Mouse (Mus musculus) heart, adult 10 weeks (tissue): ENCODE data around the gene Ppfia3. TPM values are rescaled to one million over a fixed set of nuclear protein-coding genes. Genes with fewer than 3 reads are reported as not detected.

Experiments used
- polyA plus RNA-seq: library from polyadenylated mRNA; stranded (reverse); fragments of 350-450 nt; fragmentation: Illumina TruSeq; extraction: RNeasy Lipid Tissue Mini Kit (QIAGEN cat#74804); gene quantifications from one replicate; pipeline ENCODE4 v1.2.3, GENCODE M21; 2014; ENCODE audit warnings: low read depth, low replicate concordance

The Ppfia3 gene
- polyA plus RNA-seq, result 0.24 TPM

DNA sequence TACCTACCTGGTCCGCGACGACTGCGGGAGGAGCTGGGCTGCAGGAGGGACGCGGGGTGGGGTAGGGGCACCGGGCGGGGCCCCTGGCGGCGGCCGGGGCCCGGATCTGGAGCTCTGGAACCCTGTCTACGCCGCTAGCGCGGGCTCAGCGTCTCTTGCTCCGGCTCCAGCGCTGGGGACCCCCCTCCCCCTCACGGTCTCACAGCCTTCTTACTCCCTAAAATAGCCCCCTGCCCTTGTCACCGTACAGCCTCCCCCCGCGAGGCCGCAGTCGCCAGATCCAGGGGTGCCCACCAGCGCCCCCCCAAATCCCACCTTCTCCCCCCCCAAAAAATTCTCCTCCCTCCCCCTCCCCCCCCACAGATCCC lies at the start of gene Ppfia3:
Gene Ppfia3 (minus strand): TSS at position 368 of the 368 bp plus-strand sequence.

DNA sequence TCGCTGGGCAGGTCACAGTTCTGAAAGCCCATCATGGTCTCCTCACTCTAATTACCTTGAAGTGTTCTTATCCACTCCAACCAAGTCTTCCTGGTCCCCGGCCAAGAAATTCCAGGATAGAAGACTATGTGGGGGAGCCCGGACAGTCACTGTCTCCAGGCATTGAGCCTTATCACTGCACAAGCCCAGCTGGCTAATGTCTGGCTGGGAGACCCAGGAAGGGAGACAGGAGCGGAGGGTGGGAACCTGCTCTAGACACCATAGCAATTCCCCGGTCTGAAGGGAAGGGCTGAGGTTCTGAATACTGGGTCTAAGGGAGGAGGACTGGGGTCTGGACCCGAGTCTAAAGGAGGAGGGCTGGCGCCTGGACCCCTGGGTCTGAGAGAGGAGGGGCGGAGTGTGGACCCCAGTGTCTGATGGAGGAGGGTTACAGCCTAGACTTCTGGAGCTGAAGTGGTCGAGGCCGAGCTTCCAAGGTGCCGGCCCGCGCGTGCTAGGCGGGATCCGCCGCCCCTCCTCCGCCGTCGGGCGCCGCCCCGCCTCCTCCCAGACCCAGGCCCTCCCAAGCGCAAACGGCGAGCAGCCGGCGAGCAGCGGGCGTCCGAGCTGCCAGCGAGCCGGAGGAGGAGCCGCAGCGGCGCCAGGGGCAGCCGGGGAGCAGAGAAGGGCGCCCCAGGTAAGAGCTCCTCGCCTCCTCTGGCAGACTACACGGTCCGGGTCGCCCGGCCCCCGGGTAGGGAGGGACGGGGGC lies 46.5 kb upstream of the Ppfia3 start, which contains the start of gene Ntf5:
Gene Ntf5 (plus strand): TSS at position 583 of the 751 bp plus-strand sequence.

DNA sequence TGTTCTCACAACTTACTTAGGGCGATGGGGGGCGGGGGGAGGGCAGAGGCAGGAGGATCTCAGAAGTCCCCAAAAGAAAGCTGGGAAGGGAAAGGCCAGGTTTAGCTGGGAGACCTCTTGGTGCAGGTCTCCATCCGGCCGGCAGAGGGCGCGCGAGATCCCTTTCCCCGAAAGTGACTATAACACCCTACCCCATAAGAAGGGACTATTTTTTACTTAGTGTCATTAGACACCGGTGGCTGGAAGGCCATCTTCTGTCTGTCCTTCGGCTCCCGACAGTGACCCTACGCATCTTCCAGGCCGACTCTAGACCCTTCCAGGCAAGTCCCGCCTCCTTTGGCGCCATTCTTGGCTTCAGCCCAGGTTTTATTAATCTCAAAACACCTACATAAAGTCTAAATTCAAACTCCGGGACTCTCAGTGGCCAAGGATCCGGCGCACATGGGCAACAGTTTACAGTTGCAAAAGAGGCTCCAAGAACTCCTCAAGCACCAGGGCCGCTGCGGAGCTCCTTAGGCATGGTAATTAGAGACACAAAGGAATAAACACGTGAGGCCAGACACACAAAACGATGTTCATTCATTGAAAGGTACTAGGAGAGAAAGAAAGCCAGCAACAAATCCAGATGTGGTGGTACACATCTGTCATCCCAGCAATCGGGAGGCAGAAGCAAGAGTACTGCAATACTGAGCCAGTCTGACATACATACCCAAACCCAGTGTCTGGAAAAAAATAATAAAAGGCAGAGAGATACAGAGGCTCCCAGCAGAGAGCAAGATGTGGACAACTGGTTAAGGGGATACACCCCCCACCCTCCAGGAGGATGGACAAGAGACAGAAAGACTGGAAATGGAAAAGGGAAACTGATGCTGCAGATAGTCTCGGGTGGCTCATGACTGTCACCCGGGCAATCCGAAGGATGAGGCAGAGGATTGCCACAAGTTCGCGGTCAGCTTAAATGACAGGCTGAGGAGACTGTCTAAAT lies 38.6 kb upstream of the Ppfia3 start, which contains the start of gene Kcna7:
Gene Kcna7 (plus strand): TSS at position 563 of the 985 bp plus-strand sequence.

DNA sequence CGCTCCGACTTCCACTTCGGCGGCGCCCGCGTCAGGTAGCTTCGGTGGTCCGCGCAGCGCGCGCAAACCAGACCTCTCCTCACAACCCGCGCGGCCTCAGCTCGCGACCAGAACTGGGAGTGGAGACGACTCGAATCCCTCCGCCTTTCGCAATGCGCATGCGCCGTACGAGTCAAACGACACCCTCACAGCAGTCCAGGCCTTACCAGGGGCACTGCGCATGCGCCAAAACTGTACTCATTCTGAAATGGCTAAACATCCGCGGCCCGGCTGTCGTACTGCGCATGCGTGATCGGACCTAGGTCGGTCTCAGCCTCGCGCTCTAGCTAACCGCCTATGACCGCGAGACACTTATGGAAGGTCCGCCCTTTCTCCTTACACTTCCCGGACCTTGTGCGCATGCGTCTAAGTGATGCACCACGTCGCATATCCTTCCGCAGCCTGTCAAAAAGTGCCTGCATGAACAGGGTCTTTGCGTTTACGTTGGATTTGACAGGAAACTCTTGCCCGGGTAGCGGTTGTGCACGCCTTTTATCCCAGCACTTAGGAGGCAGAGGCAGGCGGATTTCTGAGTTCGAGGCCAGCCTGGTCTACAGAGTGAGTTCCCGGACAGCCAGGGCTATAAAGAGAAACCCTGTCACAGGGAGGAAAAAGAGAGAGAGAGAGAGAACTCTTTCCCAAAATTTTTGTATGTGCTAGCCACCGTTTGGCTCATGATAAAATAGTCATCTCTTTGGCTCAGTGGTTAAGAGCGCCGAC lies 28.9 kb upstream of the Ppfia3 start, which contains the start of gene Snrnp70:
Gene Snrnp70 (minus strand): TSS at position 165 of the 759 bp plus-strand sequence.

DNA sequence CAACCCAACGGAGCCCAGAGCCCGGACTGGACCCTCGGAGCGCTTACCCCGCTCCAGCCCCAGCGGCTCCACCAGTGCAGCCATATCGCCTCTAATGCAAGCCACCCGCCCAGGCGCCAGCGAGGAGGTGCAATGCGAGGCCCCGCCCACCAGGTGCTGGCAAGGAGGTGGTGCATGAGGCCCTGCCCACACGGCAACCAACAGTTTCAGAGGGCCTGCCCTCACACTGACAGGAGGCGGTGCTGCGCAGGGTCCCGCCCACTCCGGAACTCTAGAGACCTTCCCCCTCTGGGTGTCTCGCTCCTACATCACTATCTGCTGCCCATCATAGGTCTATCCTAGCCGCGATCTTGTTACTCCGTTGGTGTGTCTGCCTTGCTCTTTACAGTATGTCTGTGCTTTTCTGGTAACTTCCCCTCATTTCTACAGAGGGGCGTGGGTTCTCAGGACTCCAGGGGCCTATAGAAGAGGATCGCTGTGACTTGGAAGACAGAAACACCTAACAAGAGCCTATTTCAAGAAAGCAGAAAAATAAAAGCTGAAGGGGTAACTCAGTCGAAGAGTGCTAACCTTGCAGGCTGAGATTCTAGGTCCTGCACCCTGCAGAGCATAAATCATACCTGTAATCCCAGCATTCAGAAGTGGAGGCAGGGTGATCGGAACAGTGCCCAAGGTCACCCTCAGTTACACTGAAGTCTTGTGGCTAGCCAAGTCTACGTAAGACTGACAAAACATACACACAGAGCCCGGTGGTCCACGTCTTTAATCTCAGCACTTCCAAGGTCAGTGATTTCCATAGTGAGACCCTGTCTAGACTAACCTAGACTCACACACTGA lies 3.9 kb upstream of the Ppfia3 start, which contains the start of gene Lin7b:
Gene Lin7b (minus strand): TSS at position 109 of the 837 bp plus-strand sequence.

DNA sequence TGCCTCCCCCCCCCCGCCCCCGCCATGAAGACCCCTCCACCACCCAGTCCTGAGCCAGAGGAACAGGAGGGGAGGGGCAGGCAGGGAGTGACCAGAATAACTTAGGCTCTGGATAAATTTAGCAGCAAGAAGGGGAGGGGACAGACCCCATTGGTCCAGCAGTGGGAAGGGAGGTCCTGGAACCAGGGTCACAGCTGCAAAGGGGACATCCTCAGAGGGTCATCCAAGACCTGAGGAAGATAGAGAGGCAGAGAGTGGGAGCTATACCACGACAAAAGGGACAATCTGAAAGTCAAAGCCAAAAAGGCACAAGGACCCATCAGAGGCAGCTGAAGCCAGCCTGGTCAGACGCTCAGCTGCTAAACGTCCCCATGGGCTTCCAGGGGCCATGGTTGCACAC lies 31.8 kb downstream of the Ppfia3 start, which contains the start of gene Hrc:
Gene Hrc (plus strand): TSS at position 235 of the 400 bp plus-strand sequence.

DNA sequence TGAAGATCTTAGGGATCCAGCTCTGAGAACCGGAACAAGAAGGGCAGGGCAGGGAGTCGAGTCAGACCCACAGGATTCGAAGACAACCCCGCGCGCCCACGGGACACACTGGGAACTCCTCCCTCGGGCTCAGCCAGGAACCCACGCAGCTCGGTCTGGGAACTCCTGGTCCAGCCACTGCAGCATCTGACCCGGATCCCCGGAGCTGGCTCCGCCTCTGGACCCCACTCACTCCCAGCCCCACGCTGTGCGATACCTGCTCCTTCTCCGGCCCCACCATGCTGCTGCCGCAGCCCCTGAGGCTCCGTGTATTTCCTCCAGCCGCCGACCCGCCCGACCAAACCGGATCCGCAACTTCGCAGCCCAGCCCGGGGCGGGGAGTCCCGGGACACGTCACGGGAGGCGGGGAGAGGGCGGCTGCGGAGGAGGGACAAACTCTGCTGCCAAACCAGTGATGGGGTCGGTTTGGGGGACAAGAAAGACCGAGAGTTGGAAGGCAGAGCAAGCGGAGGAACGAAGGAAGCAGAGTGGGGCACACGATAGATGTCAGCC lies 33.3 kb downstream of the Ppfia3 start, which contains the start of gene Trpm4:
Gene Trpm4 (minus strand): TSS at position 350 of the 552 bp plus-strand sequence.

Other genes starting within 250 kb of the Ppfia3 start
- 641 TPM for gene Rps11, start 242.6 kb downstream of the Ppfia3 start, polyA plus RNA-seq
- 958 TPM for gene Rpl13a, start 238.3 kb downstream of the Ppfia3 start, polyA plus RNA-seq
- gene Gm45713, start 230.8 kb downstream of the Ppfia3 start, polyA plus RNA-seq, result not detected
- gene Flt3l, start 230.6 kb downstream of the Ppfia3 start, polyA plus RNA-seq, result 21.0 TPM
- gene Pih1d1, start 212.7 kb downstream of the Ppfia3 start, polyA plus RNA-seq, result 41.4 TPM
- 16.5 TPM for gene Aldh16a1, start 212.4 kb downstream of the Ppfia3 start, polyA plus RNA-seq
- gene Slc17a7, start 203.1 kb downstream of the Ppfia3 start, polyA plus RNA-seq, result 27.4 TPM
- gene Gfy, start 187.4 kb downstream of the Ppfia3 start, polyA plus RNA-seq, result not detected
- gene Pth2, start 186.0 kb downstream of the Ppfia3 start, polyA plus RNA-seq, result not detected
- not detected for gene Ccdc155, start 162.1 kb downstream of the Ppfia3 start, polyA plus RNA-seq
- gene Dkkl1, start 154.9 kb downstream of the Ppfia3 start, polyA plus RNA-seq, result not detected
- gene Tead2, start 151.3 kb downstream of the Ppfia3 start, polyA plus RNA-seq, result 7.8 TPM
- gene Cd37, start 127.9 kb downstream of the Ppfia3 start, polyA plus RNA-seq, result 3.0 TPM
- gene Slc6a16, start 125.9 kb downstream of the Ppfia3 start, polyA plus RNA-seq, result not detected
- not detected for gene Slc6a21, start 89.5 kb downstream of the Ppfia3 start, polyA plus RNA-seq
- 31.0 TPM for gene Trpm4, start 33.2 kb downstream of the Ppfia3 start, polyA plus RNA-seq
- gene Hrc, start 31.7 kb downstream of the Ppfia3 start, polyA plus RNA-seq, result 1,149 TPM
- gene Lin7b, start 3.6 kb upstream of the Ppfia3 start, polyA plus RNA-seq, result 1.2 TPM
- 154 TPM for gene Snrnp70, start 28.7 kb upstream of the Ppfia3 start, polyA plus RNA-seq
- gene Kcna7, start 38.6 kb upstream of the Ppfia3 start, polyA plus RNA-seq, result 4.3 TPM
- gene Ntf5, start 46.7 kb upstream of the Ppfia3 start, polyA plus RNA-seq, result 0.24 TPM
- not detected for gene Lhb, start 53.8 kb upstream of the Ppfia3 start, polyA plus RNA-seq
- 80.5 TPM for gene Gys1, start 67.8 kb upstream of the Ppfia3 start, polyA plus RNA-seq
- 27.2 TPM for gene Ruvbl2, start 71.1 kb upstream of the Ppfia3 start, polyA plus RNA-seq
- 688 TPM for gene Ftl1, start 92.9 kb upstream of the Ppfia3 start, polyA plus RNA-seq
- 36.8 TPM for gene Bax, start 99.9 kb upstream of the Ppfia3 start, polyA plus RNA-seq
- not detected for gene Tulp2, start 114.9 kb upstream of the Ppfia3 start, polyA plus RNA-seq
- 1.7 TPM for gene Gm45808, start 119.8 kb upstream of the Ppfia3 start, polyA plus RNA-seq
- 13.6 TPM for gene Dhdh, start 121.8 kb upstream of the Ppfia3 start, polyA plus RNA-seq
- gene Nucb1, start 143.4 kb upstream of the Ppfia3 start, polyA plus RNA-seq, result 147 TPM
- 41.3 TPM for gene Ppp1r15a, start 159.2 kb upstream of the Ppfia3 start, polyA plus RNA-seq
- gene Plekha4, start 159.3 kb upstream of the Ppfia3 start, polyA plus RNA-seq, result 3.6 TPM
- not detected for gene Hsd17b14, start 187.9 kb upstream of the Ppfia3 start, polyA plus RNA-seq
- gene Bcat2, start 203.1 kb upstream of the Ppfia3 start, polyA plus RNA-seq, result 137 TPM
- gene Fgf21, start 248.5 kb upstream of the Ppfia3 start, polyA plus RNA-seq, result not detected